Mouse (Mus musculus): ENCODE results near the gene Nudt2.

DNA sequence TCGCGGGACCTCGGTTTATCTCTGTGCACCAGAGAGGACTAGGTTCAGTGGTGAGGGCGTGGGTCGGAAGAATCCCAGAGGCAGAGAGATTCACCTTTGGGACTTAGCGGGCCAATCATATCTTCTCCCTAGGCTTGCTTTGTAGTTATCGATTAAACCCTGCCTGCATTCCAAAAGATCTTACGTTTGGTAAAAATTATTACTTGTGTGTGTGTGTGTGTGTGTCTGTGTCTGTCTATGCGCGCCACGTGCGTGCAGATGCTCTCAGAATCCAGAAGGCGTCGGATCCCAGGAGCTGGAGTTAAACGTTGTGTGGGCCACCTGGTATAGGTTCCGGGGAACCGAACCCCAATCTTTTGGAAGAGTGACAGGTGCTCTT, 325 bp downstream of the Nudt2 start:
- TF ChIP-seq GATA1 (IDR thresholded peaks at IDR 0.05; ENCODE audit: low read length): no peak
- TF ChIP-seq TAL1 (IDR thresholded peaks at IDR 0.05; ENCODE audit: low read length): no peak

Data from erythroblast, embryonic 14.5 days (primary cell).